Mouse (Mus musculus): ENCODE results near the gene Zmat3.

DNA sequence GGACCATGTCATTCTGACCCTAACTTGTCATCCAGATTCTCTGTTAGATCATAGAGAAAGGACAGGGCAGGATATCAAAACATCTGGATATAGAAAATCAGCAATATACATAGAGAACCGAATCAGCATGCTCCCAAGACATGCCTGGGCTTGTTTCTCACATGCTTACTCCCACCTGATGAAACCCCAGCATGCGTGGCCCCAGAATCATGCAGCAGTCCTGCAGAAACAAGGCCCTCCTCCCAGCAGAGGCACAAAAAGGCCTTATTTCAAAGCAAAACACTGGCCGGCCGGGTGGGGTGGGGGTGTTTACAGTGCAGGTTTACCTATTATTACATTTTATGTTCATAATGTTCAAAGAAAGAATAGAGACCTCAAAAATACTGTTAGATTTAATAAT lies 1.6 kb downstream of the Zmat3 start:
- TF ChIP-seq CTCF (IDR thresholded peaks at IDR 0.05; ENCODE audit: extremely low read depth, insufficient read depth, insufficient read length, insufficient replicate concordance) (no peak), POLR2A (IDR thresholded peaks at IDR 0.05; ENCODE audit: low read depth, low read length) (no peak)
